Mouse (Mus musculus) liver, embryonic 13.5 days (tissue): ENCODE data around the gene Smyd3. TPM values are rescaled to one million over a fixed set of nuclear protein-coding genes. Genes with fewer than 3 reads are reported as not detected.

Experiments used
- ATAC-seq: fragments of 200-750 bp; cut with Nextera tagmentation; 2 replicates; pipeline ENCODE4 v1.8.0; 2017; ENCODE audit warnings: low read depth, mild to moderate bottlenecking, moderate number of reproducible peaks, moderate library complexity
- DNase-seq: peaks from one replicate; pipeline ENCODE4 v3.0.0; 2022
- H3K27ac ChIP-seq: fragments of 300-500 bp; sonication (generic); 2 replicates; pipeline ENCODE4 v1.5.1; 2015; ENCODE audit warnings: moderate library complexity, mild to moderate bottlenecking, inconsistent platforms
- H3K27me3 ChIP-seq: fragments of 300-500 bp; sonication (generic); 2 replicates; pipeline ENCODE4 v1.6.1; 2015; ENCODE audit warnings: mild to moderate bottlenecking, inconsistent platforms
- H3K36me3 ChIP-seq: fragments of 300-500 bp; sonication (generic); 2 replicates; pipeline ENCODE4 v1.6.1; 2015; ENCODE audit warnings: mild to moderate bottlenecking, inconsistent platforms
- H3K4me1 ChIP-seq: fragments of 300-500 bp; sonication (generic); replicated peaks from 2 replicates; pipeline ENCODE4 v1.6.1; 2015; ENCODE audit warnings: inconsistent platforms
- H3K4me2 ChIP-seq: fragments of 300-500 bp; sonication (generic); 2 replicates; pipeline ENCODE4 v1.6.1; 2015; ENCODE audit warnings: inconsistent platforms, mild to moderate bottlenecking, moderate library complexity
- H3K4me3 ChIP-seq: fragments of 300-500 bp; sonication (generic); replicated peaks from 2 replicates; pipeline ENCODE4 v1.5.1; 2015; ENCODE audit warnings: mild to moderate bottlenecking, inconsistent platforms
- H3K9ac ChIP-seq: fragments of 300-500 bp; sonication (generic); 2 replicates; pipeline ENCODE4 v1.6.1; 2015; ENCODE audit warnings: mild to moderate bottlenecking, inconsistent platforms
- H3K9me3 ChIP-seq: fragments of 300-500 bp; sonication (generic); replicated peaks from 2 replicates; pipeline ENCODE4 v1.6.1; 2016; ENCODE audit warnings: inconsistent platforms
- WGBS: fragments of 180-500 bp; shearing (Covaris S2); methylation state at CpG from one replicate; pipeline ENCODE4 v1.1.7; 2015; ENCODE audit not compliant: insufficient replicate concordance; 5-methylcytosine and 5-hydroxymethylcytosine counted together
- polyA plus RNA-seq: library from polyadenylated mRNA; unstranded; fragments of >200 nt; fragmentation: Nextera tagmentation; extraction: Ambion mirVana; gene quantifications from 2 replicates; pipeline ENCODE4 v1.2.1, GENCODE M21; 2015

Gene Smyd3
- polyA plus RNA-seq, 1 experiment from 2014 or later = 6.6 TPM

DNA sequence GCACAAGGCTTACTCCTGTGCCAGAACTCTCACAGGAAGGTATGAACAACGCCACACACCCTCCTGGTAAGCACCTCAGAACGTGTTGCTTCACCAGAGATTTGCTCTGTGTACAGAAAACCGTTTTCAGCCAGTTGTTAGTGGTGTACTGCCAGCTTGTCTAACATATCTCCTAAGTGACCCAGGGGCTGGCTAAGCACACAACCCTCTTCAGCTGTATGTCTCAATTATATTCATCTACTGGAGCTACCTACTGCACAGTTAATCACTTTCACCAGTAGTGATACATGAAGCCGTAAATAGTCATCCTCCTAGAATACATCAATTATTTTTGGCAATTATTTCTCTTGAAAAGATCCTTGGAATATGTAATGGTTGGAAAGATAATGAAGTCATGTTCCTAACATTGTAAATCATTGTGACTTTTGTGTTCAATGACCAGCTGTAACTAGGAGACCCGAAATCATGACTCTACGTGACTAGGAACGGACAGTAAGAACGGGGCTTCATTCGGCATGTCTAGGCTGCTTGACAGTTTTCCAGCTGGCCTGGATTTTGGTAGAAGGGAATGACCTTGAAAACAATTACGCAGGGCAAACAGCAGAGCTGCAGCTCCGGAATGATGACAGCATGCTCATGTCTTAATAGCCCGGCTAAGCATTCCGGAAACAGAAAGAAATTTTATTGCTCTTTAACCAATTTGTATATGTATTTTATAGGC, 236.3 kb downstream of the Smyd3 start:
- 77% methylated on average over 13 of the region's 13 CpGs for WGBS
- DNase-seq = no peak

DNA sequence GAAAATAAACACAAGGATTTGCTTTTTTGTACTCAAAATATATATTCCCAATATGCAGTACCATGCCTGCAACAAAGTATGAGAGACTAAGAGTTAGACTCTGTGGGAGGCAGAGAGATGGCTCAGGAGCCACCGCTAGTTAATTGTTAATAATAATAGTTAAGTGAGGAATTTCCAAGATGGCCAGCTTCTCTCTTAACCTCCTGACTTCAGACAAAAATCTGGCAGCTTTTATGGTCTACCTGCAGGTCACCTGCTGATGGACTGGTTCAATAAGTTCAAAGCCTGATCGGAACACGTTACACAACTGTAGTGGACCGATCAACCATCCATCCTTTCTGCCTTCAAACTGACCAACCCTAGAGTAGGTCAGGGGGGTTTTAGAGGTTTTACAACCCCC, 238.7 kb downstream of the Smyd3 start:
- no peak overlapping the region for H3K4me3 ChIP-seq
- DNase-seq = no peak
- H3K4me2 ChIP-seq = no peak overlapping the region
- no peak for ATAC-seq
- no peaks in the 10 kb centered on the region for H3K27me3 ChIP-seq
- H3K4me1 ChIP-seq = no peaks in the 10 kb centered on the region
- no peak overlapping the region for H3K9ac ChIP-seq
- WGBS = 88% methylated on average over 4 of the region's 4 CpGs
- H3K27ac ChIP-seq = no peak overlapping the region
- no peaks in the 10 kb centered on the region for H3K9me3 ChIP-seq
- no peaks in the 10 kb centered on the region for H3K36me3 ChIP-seq

More for the DNA sequence above, 236.3 kb downstream of the Smyd3 start:
- no peak overlapping the region for H3K4me2 ChIP-seq
- H3K4me3 ChIP-seq = no peak overlapping the region
- H3K9ac ChIP-seq = no peak overlapping the region
- no peaks in the 10 kb centered on the region; the same call in 1 of the 2 replicates for H3K9me3 ChIP-seq
- no peaks in the 10 kb centered on the region for H3K4me1 ChIP-seq
- ATAC-seq = no peak
- no peaks in the 10 kb centered on the region for H3K27me3 ChIP-seq
- no peak overlapping the region for H3K27ac ChIP-seq
- H3K36me3 ChIP-seq = no peaks in the 10 kb centered on the region

DNA sequence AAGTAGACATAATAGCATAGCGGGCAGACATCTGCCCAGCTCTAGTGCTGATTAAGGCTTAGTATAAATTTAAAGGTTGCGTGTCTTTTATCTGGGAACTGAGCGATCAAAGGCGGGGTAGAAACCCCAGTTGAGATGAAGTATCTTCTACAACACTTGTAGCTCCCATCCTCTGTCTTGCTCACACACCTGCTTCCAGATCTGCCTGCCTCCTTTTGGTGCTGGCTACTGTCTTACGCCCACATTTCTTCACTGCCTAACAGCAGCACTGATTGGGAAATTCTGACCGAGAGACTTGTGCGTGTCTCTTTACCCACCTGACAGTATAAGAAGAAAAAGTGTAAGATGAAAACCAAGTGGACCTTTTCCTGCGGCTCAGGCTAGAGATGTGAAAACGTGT, 240.5 kb downstream of the Smyd3 start:
- no peak overlapping the region for H3K4me3 ChIP-seq
- no peaks in the 10 kb centered on the region for H3K36me3 ChIP-seq
- H3K4me2 ChIP-seq = no peak overlapping the region
- no peak for DNase-seq
- no peak overlapping the region for H3K9ac ChIP-seq
- H3K27me3 ChIP-seq = no peaks in the 10 kb centered on the region
- ATAC-seq = no peak
- no peak overlapping the region for H3K27ac ChIP-seq
- no peaks in the 10 kb centered on the region for H3K4me1 ChIP-seq
- H3K9me3 ChIP-seq = no peaks in the 10 kb centered on the region
- WGBS = 78% methylated on average over 9 of the region's 9 CpGs

DNA sequence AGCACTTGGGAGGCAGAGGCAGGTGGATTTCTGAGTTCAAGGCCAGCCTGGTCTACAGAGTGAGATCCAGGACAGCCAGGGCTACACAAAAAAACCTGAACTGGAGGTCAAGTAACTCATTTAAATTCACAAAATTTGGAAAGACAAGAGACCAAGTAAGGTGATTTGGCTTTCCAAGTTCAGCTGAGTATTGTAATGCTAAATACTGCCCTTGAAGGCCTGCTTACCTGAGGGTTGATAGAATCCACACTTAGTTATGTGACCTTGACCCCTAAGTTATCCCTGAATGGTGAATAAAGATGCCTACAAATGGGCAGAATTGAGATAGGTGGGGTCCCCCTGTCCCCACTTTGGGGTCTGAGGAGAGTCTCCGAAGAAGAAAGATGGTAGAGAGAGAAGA, 241.0 kb downstream of the Smyd3 start:
- H3K4me3 ChIP-seq = no peak overlapping the region

DNA sequence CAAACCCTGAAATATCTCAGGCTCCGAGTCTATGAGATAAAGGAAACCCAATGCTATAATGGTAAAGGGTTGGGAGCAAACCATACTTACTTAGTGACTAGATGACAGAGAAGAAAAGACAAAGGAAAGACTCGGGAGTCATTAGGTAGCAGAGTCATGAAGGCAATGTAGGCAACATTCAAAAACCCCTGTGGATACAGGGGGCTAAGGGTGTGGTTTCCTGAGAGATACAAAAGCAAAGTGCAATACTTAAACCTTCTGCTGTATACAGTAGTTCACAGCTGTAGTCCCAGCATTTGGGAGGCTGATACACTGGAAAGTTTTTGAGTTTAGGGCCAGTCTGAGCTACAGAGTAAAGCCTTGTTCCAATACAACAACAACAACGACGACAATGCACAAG, 244.9 kb downstream of the Smyd3 start:
- WGBS = 71% methylated on average over 4 of the region's 4 CpGs
- Histone ChIP-seq H3K4me3 (no peak overlapping the region), H3K9me3 (peaks cover 10% of the 10 kb centered on the region), H3K9ac (no peak overlapping the region), H3K27ac (no peak overlapping the region), H3K4me2 (no peak overlapping the region), H3K27me3 (no peaks in the 10 kb centered on the region), H3K4me1 (no peaks in the 10 kb centered on the region), H3K36me3 (no peaks in the 10 kb centered on the region)
- DNase-seq (no peak), ATAC-seq (no peak)

More for the DNA sequence above, 241.0 kb downstream of the Smyd3 start:
- H3K27ac ChIP-seq = no peak overlapping the region
- H3K4me1 ChIP-seq = no peaks in the 10 kb centered on the region
- no peak overlapping the region for H3K4me2 ChIP-seq
- no peak overlapping the region for H3K9ac ChIP-seq
- DNase-seq = no peak
- ATAC-seq = no peak
- H3K27me3 ChIP-seq = no peaks in the 10 kb centered on the region
- H3K9me3 ChIP-seq = no peaks in the 10 kb centered on the region
- H3K36me3 ChIP-seq = no peaks in the 10 kb centered on the region
- 70% methylated on average over 1 of the region's 1 CpGs for WGBS

DNA sequence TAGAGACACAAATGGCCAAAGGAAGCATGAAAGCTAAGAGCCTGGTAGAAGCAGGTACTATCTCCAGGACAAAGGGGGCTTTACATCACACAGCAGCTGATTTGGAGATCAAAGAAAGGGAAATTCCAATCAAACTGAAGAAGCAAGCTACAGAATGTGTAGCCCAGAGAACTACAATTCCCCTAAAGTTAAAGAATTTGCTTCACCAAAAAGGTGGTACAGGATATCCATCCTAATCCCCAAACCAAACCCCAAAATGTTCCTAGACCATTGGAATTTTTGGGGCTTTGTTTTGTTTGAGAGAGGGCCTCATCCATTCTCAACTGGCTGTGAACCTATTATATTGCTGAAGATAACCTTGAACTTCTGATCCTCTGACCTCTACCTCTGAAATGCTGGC, 245.5 kb downstream of the Smyd3 start:
- peaks cover 15% of the 10 kb centered on the region for H3K9me3 ChIP-seq
- no peaks in the 10 kb centered on the region for H3K36me3 ChIP-seq
- H3K27ac ChIP-seq = no peak overlapping the region
- H3K4me2 ChIP-seq = no peak overlapping the region
- H3K27me3 ChIP-seq = no peaks in the 10 kb centered on the region
- DNase-seq (no peak), ATAC-seq (no peak)
- H3K4me3 ChIP-seq = no peak overlapping the region
- no peak overlapping the region for H3K9ac ChIP-seq
- H3K4me1 ChIP-seq = no peaks in the 10 kb centered on the region

DNA sequence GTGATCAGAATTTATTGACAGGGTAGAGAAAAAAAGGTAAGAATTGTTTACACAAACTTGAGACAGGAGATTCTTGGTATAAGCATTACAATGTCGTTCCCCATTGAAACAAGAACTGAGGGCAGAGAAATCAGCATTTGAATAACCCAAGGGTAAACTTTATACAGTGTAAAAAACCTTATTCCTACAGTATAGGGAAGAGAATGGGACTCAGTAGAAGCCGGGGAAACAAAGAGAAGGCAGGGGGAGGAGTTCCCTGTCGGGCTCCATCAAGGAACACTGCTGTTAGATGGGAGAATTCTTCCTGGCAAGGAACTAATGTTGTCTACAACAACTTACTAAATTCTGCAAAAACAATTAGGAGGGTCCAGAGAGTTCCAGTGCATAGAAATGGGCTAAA, 250.9 kb downstream of the Smyd3 start:
- Histone ChIP-seq H3K9me3 (peaks cover 18% of the 10 kb centered on the region), H3K4me1 (no peaks in the 10 kb centered on the region), H3K27ac (no peak overlapping the region), H3K4me3 (no peak overlapping the region), H3K4me2 (no peak overlapping the region), H3K9ac (no peak overlapping the region), H3K36me3 (no peaks in the 10 kb centered on the region), H3K27me3 (no peaks in the 10 kb centered on the region)
- WGBS = 59% methylated on average over 3 of the region's 3 CpGs
- ATAC-seq = no peak
- no peak for DNase-seq

DNA sequence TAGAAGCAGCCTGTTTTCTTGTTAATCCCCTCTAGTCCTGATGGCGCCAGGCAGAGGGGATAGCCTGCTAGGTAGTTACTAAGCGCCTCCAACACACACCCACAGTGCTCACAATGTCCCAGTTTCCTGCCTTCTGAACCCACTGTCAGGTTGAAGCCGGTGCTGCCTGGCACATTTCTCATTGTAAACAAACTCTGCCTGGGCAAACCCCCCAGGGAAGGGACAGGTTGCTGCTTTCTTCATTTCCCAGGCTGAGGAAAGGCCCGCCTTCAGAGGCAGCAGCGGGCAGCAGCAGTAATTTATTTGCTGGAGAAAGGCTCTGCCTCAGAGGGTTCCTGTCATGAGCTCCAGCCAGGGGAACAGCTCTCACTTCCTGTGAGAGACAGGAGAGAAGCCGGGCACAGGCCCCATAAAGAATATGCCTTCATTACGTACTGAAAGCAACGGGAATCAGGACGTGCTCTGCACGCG, 256.3 kb downstream of the Smyd3 start:
- no peaks in the 10 kb centered on the region for H3K4me1 ChIP-seq
- H3K9me3 ChIP-seq = no peaks in the 10 kb centered on the region
- no peak for ATAC-seq
- no peaks in the 10 kb centered on the region for H3K36me3 ChIP-seq
- H3K9ac ChIP-seq = no peak overlapping the region
- no peak for DNase-seq
- no peak overlapping the region for H3K4me3 ChIP-seq
- H3K27ac ChIP-seq = no peak overlapping the region
- 61% methylated on average over 11 of the region's 11 CpGs for WGBS
- no peak overlapping the region for H3K4me2 ChIP-seq
- no peaks in the 10 kb centered on the region for H3K27me3 ChIP-seq

DNA sequence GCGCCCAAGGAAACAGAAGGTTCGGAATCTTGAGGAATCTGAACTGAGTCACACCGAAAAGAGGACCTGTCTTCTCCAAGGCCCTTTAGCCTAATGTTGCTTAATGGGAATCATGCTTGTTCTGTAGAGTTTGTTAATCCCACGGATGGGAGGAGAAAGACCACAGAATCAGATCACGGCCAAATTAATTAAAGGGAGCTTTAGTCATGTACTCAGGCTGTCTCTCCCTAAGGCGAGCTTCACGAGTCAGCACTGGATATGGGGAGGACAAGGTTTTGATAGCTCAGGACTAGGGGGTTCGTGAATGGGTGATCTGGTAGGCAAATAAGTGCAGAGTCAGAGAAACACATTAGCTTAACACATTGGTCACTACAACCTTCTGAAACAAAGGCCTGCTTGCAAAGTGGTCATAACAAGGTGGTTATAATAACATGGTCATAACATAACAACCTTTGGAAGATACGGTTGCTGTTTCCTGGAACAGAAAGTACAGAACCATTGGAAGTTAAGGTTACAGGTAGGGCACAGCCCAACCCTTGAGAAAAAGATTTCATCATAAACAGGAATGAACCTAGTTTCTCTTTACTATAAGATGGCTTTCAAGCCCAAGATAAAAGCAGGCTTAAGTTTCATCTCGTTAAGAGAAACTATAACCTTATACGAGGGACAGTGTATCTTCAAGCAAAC, 261.9 kb downstream of the Smyd3 start:
- ATAC-seq = no peak
- WGBS = 69% methylated on average over 11 of the region's 11 CpGs

DNA sequence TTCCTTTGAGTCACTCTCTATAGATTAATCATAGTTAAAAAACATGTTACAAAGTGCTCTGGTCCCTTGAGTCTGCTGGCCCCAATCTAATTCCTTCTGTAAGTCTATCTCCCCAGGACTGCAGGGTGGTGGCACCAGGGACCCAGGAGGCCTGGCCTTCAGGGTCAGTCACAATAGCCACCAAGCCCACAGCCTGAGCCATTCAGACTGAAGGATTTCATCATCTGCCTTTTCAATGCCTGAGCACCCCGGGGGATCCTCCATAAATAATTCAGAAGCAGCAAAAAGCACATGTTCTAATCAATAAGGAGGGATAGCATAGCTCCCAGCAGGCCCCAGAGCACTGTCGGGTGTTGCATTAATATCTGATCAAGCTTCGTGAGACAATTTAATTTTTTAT, 263.3 kb downstream of the Smyd3 start:
- DNase-seq (no peak), ATAC-seq (no peak)
- Histone ChIP-seq H3K9me3 (no peaks in the 10 kb centered on the region), H3K4me1 (no peaks in the 10 kb centered on the region), H3K27ac (no peak overlapping the region), H3K9ac (no peak overlapping the region), H3K36me3 (no peaks in the 10 kb centered on the region), H3K27me3 (no peaks in the 10 kb centered on the region), H3K4me3 (no peak overlapping the region), H3K4me2 (no peak overlapping the region)
- 51% methylated on average over 3 of the region's 3 CpGs for WGBS

More for the DNA sequence above, 261.9 kb downstream of the Smyd3 start:
- no peak overlapping the region for H3K4me3 ChIP-seq
- no peak overlapping the region for H3K27ac ChIP-seq
- no peaks in the 10 kb centered on the region for H3K36me3 ChIP-seq
- no peaks in the 10 kb centered on the region for H3K9me3 ChIP-seq
- no peak overlapping the region for H3K4me2 ChIP-seq
- H3K9ac ChIP-seq = no peak overlapping the region
- no peaks in the 10 kb centered on the region for H3K4me1 ChIP-seq
- DNase-seq = no peak
- H3K27me3 ChIP-seq = no peaks in the 10 kb centered on the region

DNA sequence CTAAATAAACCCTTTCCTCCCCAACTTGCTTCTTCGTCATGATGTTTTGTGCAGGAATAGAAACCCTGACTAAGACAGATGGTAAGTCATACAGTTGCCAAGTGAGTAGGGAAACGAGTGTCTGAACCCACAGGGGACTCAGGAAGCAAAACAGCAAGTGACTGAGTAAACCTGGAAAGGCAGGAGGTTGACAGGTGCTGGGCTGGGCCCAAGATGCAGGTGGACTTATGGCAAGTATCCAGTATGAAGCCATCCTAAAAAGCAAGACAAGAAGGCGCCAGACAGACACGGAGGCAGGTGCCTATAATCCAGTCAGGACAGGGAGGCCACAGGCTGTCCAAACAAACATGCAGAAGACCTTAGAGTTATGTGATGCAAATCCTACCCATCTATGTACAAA, 265.2 kb downstream of the Smyd3 start:
- Histone ChIP-seq H3K4me3 (no peak overlapping the region), H3K4me1 (0 out of 2 replicates have a peak, but pooled peaks cover 3% of the 10 kb centered on the region), H3K9ac (no peak overlapping the region), H3K4me2 (no peak overlapping the region), H3K27ac (no peak overlapping the region), H3K36me3 (no peaks in the 10 kb centered on the region), H3K27me3 (no peaks in the 10 kb centered on the region), H3K9me3 (no peaks in the 10 kb centered on the region)
- no peak for ATAC-seq
- DNase-seq = no peak
- WGBS = 60% methylated on average over 4 of the region's 4 CpGs

DNA sequence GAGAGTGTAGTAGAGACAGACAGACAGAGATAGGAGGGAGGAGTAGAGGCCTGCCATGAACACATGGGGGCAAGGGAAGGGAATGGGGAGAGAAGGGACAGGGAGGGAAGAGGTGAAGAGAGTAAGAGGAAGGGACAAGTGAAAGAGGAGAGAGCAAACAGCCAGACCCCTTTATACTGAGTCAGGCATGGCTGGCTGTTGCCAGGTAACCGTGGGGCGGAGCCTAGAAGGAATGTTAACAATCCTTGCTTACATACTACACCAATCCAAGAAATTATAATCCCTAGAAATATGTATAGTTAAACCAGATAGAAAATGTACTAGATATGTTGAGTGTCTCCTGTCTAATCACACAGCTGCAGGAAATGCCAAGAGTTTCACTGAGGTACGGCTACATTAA, 267.5 kb downstream of the Smyd3 start:
- no peak overlapping the region for H3K4me2 ChIP-seq
- no peak for DNase-seq
- no peaks in the 10 kb centered on the region for H3K36me3 ChIP-seq
- 0 out of 2 replicates have a peak, but pooled peaks cover 3% of the 10 kb centered on the region for H3K4me1 ChIP-seq
- no peaks in the 10 kb centered on the region for H3K9me3 ChIP-seq
- ATAC-seq = no peak
- no peak overlapping the region for H3K4me3 ChIP-seq
- WGBS = 76% methylated on average over 3 of the region's 3 CpGs
- H3K27me3 ChIP-seq = no peaks in the 10 kb centered on the region
- no peak overlapping the region for H3K9ac ChIP-seq
- H3K27ac ChIP-seq = no peak overlapping the region
